Mouse (Mus musculus): ENCODE data around the gene Mettl1. TPM values are rescaled to one million over a fixed set of nuclear protein-coding genes. Genes with fewer than 3 reads are reported as not detected.
"Not testable (repeated sequence)": the region's sequence is repeated elsewhere in the genome, so short reads cannot be mapped to it uniquely, and the experiment has no call there.

Gene Mettl1
- total RNA-seq, 2 experiments from 2014 or later: 8.7 to 9.7 TPM

DNA sequence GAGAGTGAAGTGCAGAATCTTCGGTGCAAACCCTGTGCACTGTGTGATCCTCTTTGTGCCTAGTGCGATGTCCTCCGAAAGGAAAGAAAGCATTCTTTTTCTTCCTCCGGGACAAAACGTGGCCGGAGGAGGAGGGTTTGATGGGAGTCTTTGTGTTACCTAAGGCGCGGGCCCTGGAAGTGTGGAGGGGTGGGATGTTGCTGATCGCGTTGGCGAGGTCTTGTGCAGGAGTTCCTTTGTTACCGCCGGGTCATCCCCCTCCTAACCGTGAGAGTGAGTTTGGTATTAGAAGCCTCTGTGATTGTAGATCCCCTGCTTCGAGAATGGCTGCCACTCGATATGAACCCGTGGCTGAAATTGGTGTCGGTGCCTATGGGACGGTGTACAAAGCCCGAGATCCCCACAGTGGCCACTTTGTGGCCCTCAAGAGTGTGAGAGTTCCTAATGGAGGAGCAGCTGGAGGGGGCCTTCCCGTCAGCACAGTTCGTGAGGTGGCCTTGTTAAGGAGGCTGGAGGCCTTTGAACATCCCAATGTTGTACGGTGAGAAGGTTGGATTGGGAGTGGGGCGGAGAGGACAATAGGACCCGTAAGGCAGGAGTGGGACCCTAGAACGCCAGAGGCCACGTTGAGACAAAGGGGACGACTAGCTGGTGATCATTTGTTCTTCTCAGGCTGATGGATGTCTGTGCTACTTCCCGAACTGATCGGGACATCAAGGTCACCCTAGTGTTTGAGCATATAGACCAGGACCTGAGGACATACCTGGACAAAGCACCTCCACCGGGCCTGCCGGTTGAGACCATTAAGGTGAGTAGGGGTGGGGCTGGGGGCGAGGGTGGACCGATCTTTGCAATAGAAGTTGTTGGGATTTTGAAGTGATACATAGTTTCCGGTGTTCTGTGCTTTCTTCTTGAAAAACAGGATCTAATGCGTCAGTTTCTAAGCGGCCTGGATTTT, 23.0 kb downstream of the Mettl1 start:
- no peak for DNase-seq (ENCODE audit: low spot score in 2 of 2)
- intact Hi-C loops (cut with DNase I): no loop called here

DNA sequence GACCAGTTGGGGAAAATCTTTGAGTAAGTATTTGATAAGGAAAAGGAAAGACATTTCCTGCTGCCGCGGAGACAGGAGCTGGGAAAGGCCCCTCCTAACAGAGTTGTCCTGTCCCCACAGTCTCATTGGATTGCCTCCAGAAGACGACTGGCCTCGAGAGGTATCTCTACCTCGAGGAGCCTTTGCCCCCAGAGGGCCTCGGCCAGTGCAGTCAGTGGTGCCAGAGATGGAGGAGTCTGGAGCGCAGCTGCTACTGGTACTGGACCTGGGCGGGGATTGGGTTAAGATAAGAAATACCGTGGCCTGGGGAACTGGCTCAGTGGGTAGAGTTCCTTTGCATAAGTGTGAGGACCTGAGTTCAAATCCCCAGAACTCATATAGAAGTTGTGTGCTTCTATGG, 24.8 kb downstream of the Mettl1 start:
- DNase-seq (ENCODE audit: low spot score in 2 of 2): no peak
- intact Hi-C loops (cut with DNase I): no loop called here

DNA sequence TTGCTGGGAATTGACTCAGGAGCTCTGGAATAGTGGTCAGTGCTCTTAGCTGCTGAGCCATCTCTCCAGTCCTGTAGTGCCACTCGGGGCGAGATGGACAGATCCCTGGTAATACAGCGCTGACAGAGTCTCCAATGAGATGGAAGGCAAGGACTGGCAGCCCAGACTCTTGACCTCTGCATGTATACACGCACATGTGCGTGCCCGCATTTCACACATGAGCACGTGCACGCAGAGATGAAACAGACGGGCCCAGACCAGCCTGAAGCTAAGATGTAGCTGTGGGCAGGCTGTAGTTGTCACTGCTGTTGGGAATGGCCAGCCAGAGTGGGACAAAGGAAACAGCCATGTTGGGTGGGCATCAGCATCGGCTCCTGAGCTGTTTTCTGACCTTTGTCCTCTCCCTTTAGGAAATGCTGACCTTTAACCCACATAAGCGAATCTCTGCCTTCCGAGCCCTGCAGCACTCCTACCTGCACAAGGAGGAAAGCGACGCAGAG, 25.4 kb downstream of the Mettl1 start:
- DNase-seq (ENCODE audit: low spot score in 2 of 2): no peak
- intact Hi-C loops (cut with DNase I): no loop called here

DNA sequence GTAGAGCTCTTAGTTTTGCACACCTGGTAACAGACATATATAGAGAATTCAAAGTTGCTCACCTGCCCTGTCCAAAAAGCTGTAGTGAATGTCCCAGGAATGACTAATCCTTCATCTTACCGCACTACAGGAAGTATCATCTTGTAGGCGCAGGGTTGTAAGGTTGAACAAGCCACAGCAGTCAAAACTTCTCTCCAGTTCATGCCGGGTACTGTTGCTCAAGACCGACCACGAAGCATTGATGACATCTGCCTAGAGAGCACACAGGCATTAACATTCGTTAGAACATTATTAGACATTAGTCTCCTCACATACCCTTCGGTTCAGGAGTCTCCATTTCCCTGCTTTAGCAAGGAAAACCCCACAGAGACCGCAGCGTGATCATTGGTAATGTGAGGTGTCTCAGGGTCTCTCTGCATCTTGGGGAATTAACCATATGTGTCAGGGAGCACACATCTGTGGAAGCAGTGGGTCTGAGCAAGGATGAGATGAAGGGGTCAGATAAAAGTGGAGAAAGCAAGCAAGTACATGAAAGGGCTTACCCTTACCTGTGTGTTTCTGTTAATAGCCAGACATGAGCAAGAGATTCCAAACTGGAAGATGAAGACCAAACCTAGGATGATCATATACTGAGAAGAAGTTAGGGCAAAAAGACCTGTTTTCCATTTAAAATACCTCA, 27.3 kb downstream of the Mettl1 start:
- no peak for DNase-seq (ENCODE audit: low spot score in 2 of 2)
- intact Hi-C loops (cut with DNase I): no loop called here

GRCm38 (mm10) chr10:127069281-127070189, 28.3 kb downstream of the Mettl1 start:
- intact Hi-C loops (cut with DNase I): no loop called here
- no peak for DNase-seq (ENCODE audit: low spot score in 2 of 2)

GRCm38 (mm10) chr10:127070190-127071121, 29.2 kb downstream of the Mettl1 start, which contains the start of gene Tspan31:
Tspan31 (minus strand) TSS chr10:127070264.
- peak; percentile 92 to 99 for DNase-seq (ENCODE audit: low spot score in 2 of 2)
- intact Hi-C loops (cut with DNase I): no loop called here

DNA sequence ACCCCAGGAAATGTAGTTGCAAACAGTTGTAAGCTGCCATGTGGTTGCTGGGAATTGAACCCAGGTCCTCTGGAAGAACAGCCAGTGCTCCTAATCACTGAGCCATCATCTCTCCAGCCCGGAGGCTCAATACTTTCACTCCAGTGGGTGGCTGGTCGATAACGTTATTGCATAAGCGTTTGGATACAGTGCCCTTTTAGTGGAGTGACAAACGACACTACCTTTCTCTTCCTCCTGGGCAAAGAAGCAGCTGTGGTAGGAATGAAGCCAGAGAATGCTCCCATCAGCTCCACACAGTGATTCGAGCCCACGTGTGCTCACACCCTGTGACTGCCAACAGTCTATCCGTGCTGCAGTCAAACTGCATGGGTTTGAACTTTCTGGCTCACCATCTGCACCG, 30.0 kb downstream of the Mettl1 start:
- DNase-seq (ENCODE audit: low spot score in 2 of 2): no peak
- intact Hi-C loops (cut with DNase I): no loop called here

- intact Hi-C loops (cut with DNase I); DNase-seq (ENCODE audit: low spot score in 2 of 2): not testable (repeated sequence)
Observed at GRCm38 (mm10) chr10:127072270-127072669, 31.1 kb downstream of the Mettl1 start.

- intact Hi-C loops (cut with DNase I); DNase-seq (ENCODE audit: low spot score in 2 of 2): not testable (repeated sequence)
Observed at GRCm38 (mm10) chr10:127072969-127073368, 31.8 kb downstream of the Mettl1 start.

DNA sequence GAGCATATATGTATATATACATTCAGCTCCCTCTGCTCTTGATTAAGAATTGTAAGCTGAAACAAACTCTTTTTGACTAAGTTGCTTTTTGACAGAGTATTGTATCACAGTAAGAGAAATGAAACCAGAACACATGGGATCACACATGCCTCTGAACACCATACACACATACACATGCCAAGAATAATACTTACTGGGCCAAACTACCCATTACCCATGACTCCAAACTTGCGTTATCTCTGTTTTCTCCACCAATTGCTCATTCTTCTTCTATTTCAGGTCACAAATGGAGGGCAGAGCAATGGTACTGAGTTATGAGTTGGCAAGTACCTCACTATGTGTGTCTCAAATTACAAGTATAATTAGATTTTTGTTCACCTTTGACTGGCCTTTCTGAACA, 32.8 kb downstream of the Mettl1 start:
- no peak for DNase-seq (ENCODE audit: low spot score in 2 of 2)
- intact Hi-C loops (cut with DNase I): no loop called here

DNA sequence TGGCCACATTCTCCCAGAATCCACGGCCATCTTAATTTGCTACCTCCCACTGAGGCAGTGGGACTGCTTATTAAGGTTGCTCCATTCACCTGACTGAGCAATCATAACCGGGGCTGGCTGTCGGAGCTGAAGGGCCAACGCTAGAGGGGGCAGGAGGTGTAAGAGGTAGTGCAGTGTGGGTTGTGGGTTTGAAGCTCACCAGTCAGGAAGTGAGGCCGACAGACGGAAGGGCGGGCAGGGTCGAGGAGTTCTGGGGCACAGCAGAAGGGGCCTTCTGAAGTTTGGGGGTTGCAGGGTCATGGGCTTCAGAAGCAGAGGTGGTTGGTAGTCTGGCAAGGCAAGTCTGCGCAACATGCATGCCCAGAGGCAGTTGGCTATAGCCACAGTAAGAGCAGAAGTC, 33.9 kb downstream of the Mettl1 start, which contains the start of gene Agap2:
Agap2 (plus strand) TSS at position 205 of the 400 bp plus-strand sequence.
- DNase-seq (ENCODE audit: low spot score in 2 of 2): no peak
- intact Hi-C loops (cut with DNase I): loop anchor here (5.0 kb wide), 1 partner anchor 92 kb away; the partner anchor contains the start of gene B4galnt1

GRCm38 (mm10) chr10:127075651-127076050, 34.4 kb downstream of the Mettl1 start:
- DNase-seq (ENCODE audit: low spot score in 2 of 2): no peak
- intact Hi-C loops (cut with DNase I): loop anchor here (5.0 kb wide), 1 partner anchor 92 kb away; the partner anchor contains the start of gene B4galnt1

DNA sequence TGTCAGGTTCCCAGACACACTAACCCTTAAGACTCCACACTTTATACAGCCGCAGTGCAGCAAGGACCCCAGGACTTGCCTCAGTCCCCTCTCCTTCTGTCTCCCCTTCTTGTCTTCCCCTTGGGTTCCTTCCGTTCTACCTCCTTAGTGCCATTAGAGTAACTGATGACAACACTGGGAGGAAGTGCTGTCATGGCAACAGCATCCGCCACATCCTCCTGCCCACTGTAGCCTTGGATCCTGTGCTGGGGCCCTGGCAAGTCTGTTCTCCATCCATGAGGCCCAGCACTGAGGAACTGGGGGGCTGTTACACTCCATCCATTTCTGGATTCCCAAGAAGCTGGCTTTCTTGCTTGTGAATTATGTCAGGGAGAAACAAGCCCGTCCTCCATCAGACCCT, 34.9 kb downstream of the Mettl1 start:
- intact Hi-C loops (cut with DNase I): loop anchor here (5.0 kb wide), 1 partner anchor 91 kb away; the partner anchor contains the start of gene B4galnt1
- peak in 1 of 2 experiments; percentile 68 for DNase-seq (ENCODE audit: low spot score in 2 of 2)

DNA sequence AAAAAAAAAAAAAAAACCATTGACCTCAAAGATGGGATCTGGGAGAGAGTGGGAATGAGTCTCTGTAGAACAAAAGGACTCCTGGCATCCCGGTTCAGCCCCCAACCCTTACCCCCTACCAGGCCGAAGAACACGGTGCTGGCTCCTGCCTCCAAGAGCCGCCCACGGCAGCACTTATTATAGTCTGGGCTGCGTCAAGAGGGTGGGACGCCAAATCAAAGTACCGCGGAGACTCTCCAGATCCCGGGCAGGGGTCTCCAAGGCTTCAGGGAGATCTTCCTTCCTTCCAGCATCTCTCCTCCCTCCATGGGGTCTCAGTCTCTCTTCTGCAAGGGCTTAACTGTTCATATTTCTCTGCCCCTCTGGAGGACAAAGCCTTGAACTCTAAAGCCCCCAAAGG, 36.3 kb downstream of the Mettl1 start:
- intact Hi-C loops (cut with DNase I): loop anchor here (5.0 kb wide), 1 partner anchor 90 kb away; the partner anchor contains the start of gene B4galnt1
- DNase-seq (ENCODE audit: low spot score in 2 of 2): peak in 1 of 2 experiments; percentile 74

DNA sequence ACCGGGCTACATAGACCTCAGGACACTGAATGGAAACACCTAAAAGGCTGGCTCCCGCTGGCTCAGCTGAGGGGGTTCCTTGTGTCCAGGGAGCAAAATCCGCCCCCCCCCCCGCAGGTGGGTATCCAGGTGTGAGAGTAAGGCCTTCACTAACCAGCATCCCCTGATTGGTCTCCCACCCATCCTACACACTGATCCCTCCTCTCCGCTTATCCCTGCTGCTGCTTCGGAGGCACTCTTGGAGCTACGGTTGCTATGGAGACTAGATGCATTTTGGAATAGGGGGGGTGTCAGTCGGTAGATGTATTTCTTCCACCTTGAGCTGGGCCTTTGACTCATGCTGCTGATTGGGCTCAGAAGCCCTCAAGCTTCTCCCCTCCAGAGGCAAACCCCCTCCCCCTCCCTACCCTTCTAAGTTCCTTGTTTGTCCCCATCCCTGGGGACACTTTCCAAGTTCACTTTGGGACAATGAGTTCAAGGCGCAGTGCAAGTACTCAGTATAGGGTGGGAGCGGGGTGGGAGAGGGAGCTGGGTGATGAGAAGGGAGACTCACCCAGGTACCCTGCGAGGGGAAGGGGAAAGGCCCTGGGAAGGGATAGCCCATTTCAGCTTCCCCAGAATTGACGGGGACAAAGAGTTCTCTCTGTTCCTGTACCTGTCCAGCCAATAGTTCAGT, 36.9 kb downstream of the Mettl1 start:
- intact Hi-C loops (cut with DNase I): loop anchor here (5.0 kb wide), 1 partner anchor 89 kb away; the partner anchor contains the start of gene B4galnt1
- DNase-seq (ENCODE audit: low spot score in 2 of 2): peak in 1 of 2 experiments; percentile 93

DNA sequence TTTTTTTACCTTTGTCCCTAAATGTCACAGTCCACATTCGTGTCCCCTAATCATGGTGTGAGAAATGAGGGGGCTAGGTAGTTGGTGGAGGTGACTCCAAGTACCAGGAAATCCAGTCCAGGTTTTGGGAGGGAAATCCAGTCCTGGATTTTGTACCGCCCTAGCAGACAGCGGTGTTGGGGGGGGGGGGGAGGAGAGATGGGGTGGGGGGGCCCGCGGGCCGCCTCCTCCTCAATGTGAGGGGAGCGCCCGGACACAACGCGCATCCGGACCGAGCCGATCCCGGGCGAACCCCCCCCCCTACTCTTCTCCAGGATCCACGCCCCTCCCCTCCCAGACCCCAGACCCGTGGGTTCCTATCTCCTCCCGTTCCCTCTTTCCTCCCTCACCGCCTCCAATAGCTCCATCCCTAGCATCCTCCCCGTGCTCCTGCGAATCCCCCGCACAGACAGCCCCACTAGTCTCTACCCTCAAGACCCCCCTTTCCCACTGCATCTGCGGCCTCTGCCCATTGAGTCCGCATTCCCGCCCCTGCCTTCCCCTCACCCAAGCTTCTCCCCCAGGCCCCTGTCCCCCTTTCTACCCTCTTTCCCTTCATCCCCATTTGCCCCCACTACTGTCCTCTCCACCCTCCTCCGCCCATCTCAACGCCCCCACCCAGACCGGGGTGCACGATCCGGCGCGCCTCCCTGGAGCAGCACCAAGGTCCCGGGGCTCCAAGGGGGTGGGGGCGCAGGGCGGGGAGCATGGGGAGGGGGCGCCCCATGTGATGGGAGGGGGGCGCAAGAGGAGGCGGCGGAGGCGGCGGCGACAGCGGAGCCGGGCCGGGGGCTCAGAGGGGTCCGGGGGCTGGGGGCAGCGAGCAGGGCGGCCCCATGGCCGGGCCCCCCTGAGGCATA, 37.7 kb downstream of the Mettl1 start:
- DNase-seq (ENCODE audit: low spot score in 2 of 2): peak in 1 of 2 experiments; percentile 80
- intact Hi-C loops (cut with DNase I): loop anchor here (5.0 kb wide), 1 partner anchor 88 kb away; the partner anchor contains the start of gene B4galnt1

Data from left cerebral cortex, postnatal 25 days (tissue).